ENCODE assay signal across 29 mouse cellular contexts in the genomic region with DNA sequence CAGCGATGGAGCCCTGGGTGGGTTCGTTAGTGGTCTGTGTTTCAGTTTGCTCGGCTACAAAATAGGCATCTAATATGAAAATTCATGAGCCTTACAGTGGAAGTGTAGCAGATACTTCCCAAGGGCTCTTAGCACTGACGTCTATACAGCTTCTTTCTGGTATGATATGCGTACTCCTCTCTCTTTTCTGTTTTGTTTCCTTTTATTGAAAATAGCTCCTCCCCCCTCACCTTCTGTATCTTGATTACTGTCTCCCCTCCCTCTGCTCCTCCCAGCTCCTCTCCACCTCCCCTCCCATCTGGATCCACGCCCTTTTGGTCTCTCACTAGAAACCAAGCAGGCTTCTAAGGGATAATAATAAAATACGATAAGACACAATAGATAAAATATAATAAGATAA. TPM values are rescaled to one million over a fixed set of nuclear protein-coding genes. Genes with fewer than 3 reads are reported as not detected.
DNase-seq lines count a peak whose midpoint lies in the region; ATAC-seq lines count a peak whose summit lies in the region.
"Had no signal": no experiment of that assay in that cellular context is flagged by ENCODE, and none has a peak within 500 bp of the region (broad histone marks: within the 10 kb centered on the region; RNA-seq: fewer than 3 reads in every experiment).

No protein-coding gene starts in this region.

- H3K4me2 ChIP-seq in liver, embryonic 15.5 days, result peak overlapping the region; percentile 47
- H3K4me2 ChIP-seq in kidney, embryonic 15.5 days, result no peak overlapping the region
- H3K4me2 ChIP-seq: embryonic facial prominence, embryonic 15.5 days; forebrain, embryonic 15.5 days; heart, embryonic 13.5 days; hindbrain, embryonic 15.5 days; limb, embryonic 15.5 days; lung, embryonic 15.5 days; midbrain, embryonic 12.5 days; neural tube, embryonic 12.5 days had no signal

- no peak for ATAC-seq in liver, embryonic 15.5 days (ENCODE audit: insufficient read depth)
- no peak for ATAC-seq in kidney, embryonic 15.5 days (replicated peaks; ENCODE audit: low FRiP score)
- ATAC-seq: forebrain, embryonic 15.5 days; inflammation-experienced regulatory T-cells, adult 6 months had no signal

- H3K27ac ChIP-seq in liver, embryonic 15.5 days (replicated peaks), result no peak overlapping the region
- H3K27ac ChIP-seq in kidney, embryonic 15.5 days, result no peak overlapping the region
- H3K27ac ChIP-seq: embryonic facial prominence, embryonic 15.5 days; forebrain, embryonic 10.5 days; forebrain, embryonic 15.5 days; heart, adult 2 months; heart, embryonic 13.5 days; hindbrain, embryonic 15.5 days; limb, embryonic 10.5 days; limb, embryonic 15.5 days; lung, embryonic 15.5 days; midbrain, embryonic 12.5 days; neural tube, embryonic 12.5 days had no signal

- H3K36me3 ChIP-seq in liver, embryonic 15.5 days (replicated peaks), result 0 out of 2 replicates have a peak, but pooled peaks cover 4% of the 10 kb centered on the region
- no peaks in the 10 kb centered on the region for H3K36me3 ChIP-seq in kidney, embryonic 15.5 days
- H3K36me3 ChIP-seq: embryonic facial prominence, embryonic 15.5 days; forebrain, embryonic 10.5 days; forebrain, embryonic 15.5 days; heart, embryonic 13.5 days; hindbrain, embryonic 15.5 days; limb, embryonic 10.5 days; limb, embryonic 15.5 days; lung, embryonic 15.5 days; midbrain, embryonic 12.5 days; neural tube, embryonic 12.5 days had no signal

- 39% methylated on average over 7 of the region's 7 CpGs for WGBS in liver, embryonic 15.5 days (ENCODE audit: insufficient replicate concordance)
- 71% methylated on average over 7 of the region's 7 CpGs for WGBS in kidney, embryonic 15.5 days

- peak; percentile 18 for DNase-seq in c-Kit-positive CD71-positive TER-119-positive erythroid progenitor cells, embryonic 14.5 days (ENCODE audit: low spot score)
- DNase-seq in liver, result peak; percentile 43
- DNase-seq in cerebellum, postnatal 14 days, result no peak
- DNase-seq in cerebellum, adult 9-11 months, result no peak
- DNase-seq: adrenal gland, adult 8-10 months; B cell, adult 2 months; cerebellum, adult 11 months; cerebellum, adult 9-10 months; heart, adult 2 months; heart, postnatal 10 days; kidney, adult 8-10 months; kidney, postnatal 10 days; layer of hippocampus, adult 9-11 months had no signal

- H3K9me3 ChIP-seq in liver, embryonic 15.5 days (replicated peaks), result no peaks in the 10 kb centered on the region
- no peaks in the 10 kb centered on the region for H3K9me3 ChIP-seq in kidney, embryonic 15.5 days (replicated peaks)
- H3K9me3 ChIP-seq: embryonic facial prominence, embryonic 15.5 days; forebrain, embryonic 10.5 days; forebrain, embryonic 15.5 days; heart, embryonic 13.5 days; hindbrain, embryonic 15.5 days; limb, embryonic 10.5 days; limb, embryonic 15.5 days; lung, embryonic 15.5 days; midbrain, embryonic 12.5 days; neural tube, embryonic 12.5 days had no signal

- no peak overlapping the region for H3K9ac ChIP-seq in liver, embryonic 15.5 days
- H3K9ac ChIP-seq in kidney, embryonic 15.5 days, result no peak overlapping the region
- H3K9ac ChIP-seq: embryonic facial prominence, embryonic 15.5 days; forebrain, embryonic 15.5 days; heart, embryonic 13.5 days; hindbrain, embryonic 15.5 days; limb, embryonic 15.5 days; lung, embryonic 15.5 days; midbrain, embryonic 12.5 days; neural tube, embryonic 12.5 days had no signal

- peak overlapping the region; percentile 26 for H3K4me3 ChIP-seq in liver, embryonic 15.5 days (replicated peaks)
- no peak overlapping the region for H3K4me3 ChIP-seq in kidney, embryonic 15.5 days (replicated peaks)
- H3K4me3 ChIP-seq: embryonic facial prominence, embryonic 15.5 days; forebrain, embryonic 10.5 days; forebrain, embryonic 15.5 days; heart, adult 2 months; heart, embryonic 13.5 days; hindbrain, embryonic 15.5 days; limb, embryonic 10.5 days; limb, embryonic 15.5 days; lung, embryonic 15.5 days; midbrain, embryonic 12.5 days; myocyte; neural tube, embryonic 12.5 days had no signal

- H3K4me1 ChIP-seq in liver, embryonic 15.5 days (replicated peaks), result no peaks in the 10 kb centered on the region
- no peaks in the 10 kb centered on the region for H3K4me1 ChIP-seq in kidney, embryonic 15.5 days
- H3K4me1 ChIP-seq: embryonic facial prominence, embryonic 15.5 days; forebrain, embryonic 15.5 days; heart, embryonic 13.5 days; hindbrain, embryonic 15.5 days; limb, embryonic 15.5 days; lung, embryonic 15.5 days; midbrain, embryonic 12.5 days had no signal

- H3K27me3 ChIP-seq in liver, embryonic 15.5 days, result no peaks in the 10 kb centered on the region
- H3K27me3 ChIP-seq in kidney, embryonic 15.5 days, result no peaks in the 10 kb centered on the region
- H3K27me3 ChIP-seq: CH12.LX; embryonic facial prominence, embryonic 15.5 days; forebrain, embryonic 15.5 days; heart, embryonic 13.5 days; hindbrain, embryonic 15.5 days; limb, embryonic 15.5 days; lung, embryonic 15.5 days had no signal

RNA-seq across cellular contexts. Expression of a gene that starts 37.8 kb away (rescaled TPM):
- 5.4 and 6.2 TPM in 2 replicates for polyA plus RNA-seq in liver, embryonic 15.5 days (2015; fragmentation: Nextera tagmentation; extraction: Ambion mirVana)
- 2.3 and 2.4 TPM in 2 replicates for polyA plus RNA-seq in kidney, embryonic 15.5 days (2015; fragmentation: Nextera tagmentation; extraction: Ambion mirVana)
- polyA plus RNA-seq: embryonic facial prominence, embryonic 15.5 days; forebrain, embryonic 10.5 days; hindbrain, embryonic 15.5 days; inflammation-experienced regulatory T-cells, adult 6 months; limb, embryonic 10.5 days; midbrain, embryonic 12.5 days; midbrain, postnatal 0 days; myocyte; neural tube, embryonic 12.5 days had no signal

RNA-seq across cellular contexts. Expression of a gene that starts 51.8 kb away (rescaled TPM):
- polyA plus RNA-seq in liver, embryonic 15.5 days (2015; fragmentation: Nextera tagmentation; extraction: Ambion mirVana), result 5.2 TPM in 2 replicates
- 18.9 and 19.6 TPM in 2 replicates for polyA plus RNA-seq in kidney, embryonic 15.5 days (2015; fragmentation: Nextera tagmentation; extraction: Ambion mirVana)

Comparison
In these comparisons a context has a peak if more than half of its experiments do, and no peak if none do; other contexts are left out.
1. DNase-seq: peak in c-Kit-positive CD71-positive TER-119-positive erythroid progenitor cells, embryonic 14.5 days (single experiment) and liver (single experiment); none in cerebellum, postnatal 14 days (0 of 2) and cerebellum, adult 9-11 months (single experiment).